Mouse (Mus musculus): ENCODE measurements around the gene Fam57b.

DNA sequence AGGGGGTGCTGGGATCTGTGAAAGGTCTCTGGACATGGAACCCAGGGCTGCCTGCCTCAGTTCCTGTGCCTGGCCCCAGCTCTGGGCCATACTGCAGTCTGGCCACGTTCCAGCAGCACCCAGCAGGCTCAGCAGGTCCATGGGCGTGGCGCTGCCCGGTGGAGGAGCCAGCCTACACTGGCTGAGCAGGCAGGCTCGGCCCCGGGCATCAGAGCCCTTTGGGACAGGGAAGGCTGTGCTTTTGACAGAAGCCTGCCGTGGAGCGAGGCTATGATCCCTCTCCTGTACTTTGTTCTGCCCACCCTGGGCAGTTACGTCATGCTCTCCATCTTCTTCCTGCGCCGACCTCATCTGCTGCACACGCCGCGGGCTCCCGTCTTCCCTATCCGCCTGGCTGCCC lies 31.3 kb upstream of the Fam57b start, which contains the start of gene Gdpd3:
- TF ChIP-seq CTCF (IDR thresholded peaks at IDR 0.05; ENCODE audit: extremely low read depth, insufficient read depth, low read length) (no peak), POLR2A (IDR thresholded peaks at IDR 0.05; ENCODE audit: extremely low read depth, insufficient read depth, low read length) (no peak)
